Mouse (Mus musculus) adipocyte (in vitro differentiated cells): ENCODE results near the gene Lbh.

ENCODE experiments used
- DNase-seq: peaks from one replicate; pipeline ENCODE4 v3.0.0-alpha.2; 2016; ENCODE audit warnings: low spot score

The Lbh gene

GRCm38 (mm10) chr17:72911283-72911682 is 6.8 kb upstream of the Lbh start:
- no peak for DNase-seq

- no peak for DNase-seq
These were observed 6.4 kb upstream of the Lbh start for GRCm38 (mm10) chr17:72911751-72912150.

GRCm38 (mm10) chr17:72914082-72914481 is 4.0 kb upstream of the Lbh start:
- no peak for DNase-seq

GRCm38 (mm10) chr17:72917241-72918030 is 669 bp upstream of the Lbh start:
- peak; percentile 75 for DNase-seq

GRCm38 (mm10) chr17:72918571-72919541 is 751 bp downstream of the Lbh start:
- DNase-seq, result peak; percentile 58

- no peak for DNase-seq
These were observed 1.5 kb downstream of the Lbh start for GRCm38 (mm10) chr17:72919641-72920040.

- DNase-seq, result no peak
These were observed 2.3 kb downstream of the Lbh start for GRCm38 (mm10) chr17:72920430-72920829.

- DNase-seq, result no peak
These were observed 2.9 kb downstream of the Lbh start for GRCm38 (mm10) chr17:72920971-72921370.

GRCm38 (mm10) chr17:72922206-72922605 is 4.1 kb downstream of the Lbh start:
- no peak for DNase-seq

- DNase-seq, result no peak
These were observed 5.2 kb downstream of the Lbh start for GRCm38 (mm10) chr17:72923283-72923682.

- DNase-seq, result no peak
These were observed 6.2 kb downstream of the Lbh start for GRCm38 (mm10) chr17:72924295-72924694.

- DNase-seq, result no peak
These were observed 7.0 kb downstream of the Lbh start for GRCm38 (mm10) chr17:72925111-72925510.

- DNase-seq, result peak; percentile 43
These were observed 7.9 kb downstream of the Lbh start for GRCm38 (mm10) chr17:72925804-72926617.

GRCm38 (mm10) chr17:72926994-72927393 is 8.9 kb downstream of the Lbh start:
- no peak for DNase-seq

GRCm38 (mm10) chr17:72933116-72933515 is 15.0 kb downstream of the Lbh start:
- no peak for DNase-seq

- DNase-seq, result no peak
These were observed 16.0 kb downstream of the Lbh start for GRCm38 (mm10) chr17:72934146-72934545.

GRCm38 (mm10) chr17:72934653-72935052 is 16.5 kb downstream of the Lbh start:
- no peak for DNase-seq

GRCm38 (mm10) chr17:72935921-72936320 is 17.8 kb downstream of the Lbh start:
- peak; percentile 63 for DNase-seq

GRCm38 (mm10) chr17:72936336-72936735 is 18.2 kb downstream of the Lbh start:
- DNase-seq, result no peak

- no peak for DNase-seq
These were observed 19.1 kb downstream of the Lbh start for GRCm38 (mm10) chr17:72937204-72937603.

GRCm38 (mm10) chr17:72938026-72938795 is 20.1 kb downstream of the Lbh start:
- DNase-seq, result peak; percentile 48
